Mouse (Mus musculus): ENCODE data around the gene Pik3r1. TPM values are rescaled to one million over a fixed set of nuclear protein-coding genes. Genes with fewer than 3 reads are reported as not detected.

The Pik3r1 gene
- total RNA-seq, 2 experiments from 2014 or later: 21.6 to 32.9 TPM

DNA sequence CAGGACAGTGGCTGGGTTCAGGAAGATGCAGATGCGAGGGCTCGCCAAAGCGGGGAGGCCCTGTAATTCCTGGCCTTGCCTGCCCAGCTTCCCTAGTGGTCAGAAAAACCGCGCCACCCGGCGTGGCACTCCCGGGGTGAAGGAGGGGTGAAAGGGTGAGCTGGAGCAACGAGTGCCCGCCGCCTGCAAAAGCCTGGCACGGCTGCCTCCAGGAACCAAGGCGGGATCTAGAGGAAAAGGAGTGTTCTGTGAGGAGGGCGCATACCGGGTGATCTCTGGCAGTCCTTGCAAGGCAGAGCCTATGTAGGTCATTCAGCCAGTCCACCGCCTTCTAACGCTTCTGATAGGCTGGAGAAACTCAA is 594 bp upstream of the Pik3r1 start:
- intact Hi-C loops (cut with DNase I): loop anchor here (5.0 kb wide), 1 partner anchor 34 kb away; no protein-coding TSS in a partner anchor
- peak; percentile 54 to 72 for DNase-seq

- intact Hi-C loops (cut with DNase I): loop anchor here (5.0 kb wide), 1 partner anchor 35 kb away; no protein-coding TSS in a partner anchor
- peak in 1 of 2 experiments; percentile 46 for DNase-seq
These were observed 806 bp downstream of the Pik3r1 start for GRCm38 (mm10) chr13:101767013-101767808.

- DNase-seq: no peak
- intact Hi-C loops (cut with DNase I): loop anchor here (5.0 kb wide), 1 partner anchor 36 kb away; no protein-coding TSS in a partner anchor
These were observed 1.4 kb downstream of the Pik3r1 start for GRCm38 (mm10) chr13:101766605-101767012.

GRCm38 (mm10) chr13:101765976-101766375 is 2.0 kb downstream of the Pik3r1 start:
- DNase-seq: no peak
- intact Hi-C loops (cut with DNase I): loop anchor here (5.0 kb wide), 1 partner anchor 36 kb away; no protein-coding TSS in a partner anchor

DNA sequence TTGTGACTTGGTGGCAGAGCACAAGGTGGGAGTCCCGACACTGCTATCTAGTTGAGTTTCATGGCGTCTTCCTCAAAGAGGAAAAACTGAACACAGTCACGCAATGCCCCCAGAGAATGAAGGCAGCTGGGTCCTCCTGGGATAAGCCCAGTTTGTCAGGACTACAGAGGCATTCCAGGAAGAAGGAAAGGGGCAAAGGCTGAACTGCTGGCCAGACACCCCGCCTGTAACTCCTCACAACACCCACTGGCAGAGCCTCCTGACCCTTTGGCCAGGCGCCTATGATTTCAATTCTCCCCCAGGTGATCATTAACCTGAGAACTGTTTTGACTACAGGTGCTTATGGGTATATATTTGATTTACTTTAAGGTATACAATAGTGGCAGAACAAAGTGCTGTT is 3.9 kb downstream of the Pik3r1 start:
- intact Hi-C loops (cut with DNase I): no loop called here
- DNase-seq: no peak

- no peak for DNase-seq
- intact Hi-C loops (cut with DNase I): no loop called here
These were observed 4.3 kb downstream of the Pik3r1 start for GRCm38 (mm10) chr13:101763676-101764075.

- intact Hi-C loops (cut with DNase I): no loop called here
- no peak for DNase-seq
These were observed 4.9 kb downstream of the Pik3r1 start for GRCm38 (mm10) chr13:101763149-101763548.

GRCm38 (mm10) chr13:101761617-101762016 is 6.4 kb downstream of the Pik3r1 start:
- intact Hi-C loops (cut with DNase I): no loop called here
- no peak for DNase-seq

DNA sequence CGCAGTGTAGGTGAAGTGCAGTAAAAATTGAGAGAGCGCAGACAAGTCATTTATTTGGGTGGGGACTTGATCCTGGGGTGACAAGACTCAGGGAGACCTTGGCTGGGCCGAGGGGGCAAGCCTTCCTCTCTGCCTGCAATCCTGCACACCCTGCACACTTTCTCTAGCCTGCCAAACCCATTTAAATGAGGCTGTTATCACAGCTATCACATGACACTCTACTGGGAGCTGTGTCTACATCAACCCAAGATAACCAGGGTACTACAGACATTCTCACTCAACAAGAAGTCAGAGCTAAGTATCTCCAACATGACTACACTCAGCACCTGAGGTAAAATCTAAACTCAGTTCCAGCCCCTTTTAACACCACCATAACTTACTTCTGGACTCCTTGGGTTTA is 7.1 kb downstream of the Pik3r1 start:
- DNase-seq: no peak
- intact Hi-C loops (cut with DNase I): no loop called here

- no peak for DNase-seq
- intact Hi-C loops (cut with DNase I): no loop called here
These were observed 7.9 kb downstream of the Pik3r1 start for GRCm38 (mm10) chr13:101760001-101760687.

DNA sequence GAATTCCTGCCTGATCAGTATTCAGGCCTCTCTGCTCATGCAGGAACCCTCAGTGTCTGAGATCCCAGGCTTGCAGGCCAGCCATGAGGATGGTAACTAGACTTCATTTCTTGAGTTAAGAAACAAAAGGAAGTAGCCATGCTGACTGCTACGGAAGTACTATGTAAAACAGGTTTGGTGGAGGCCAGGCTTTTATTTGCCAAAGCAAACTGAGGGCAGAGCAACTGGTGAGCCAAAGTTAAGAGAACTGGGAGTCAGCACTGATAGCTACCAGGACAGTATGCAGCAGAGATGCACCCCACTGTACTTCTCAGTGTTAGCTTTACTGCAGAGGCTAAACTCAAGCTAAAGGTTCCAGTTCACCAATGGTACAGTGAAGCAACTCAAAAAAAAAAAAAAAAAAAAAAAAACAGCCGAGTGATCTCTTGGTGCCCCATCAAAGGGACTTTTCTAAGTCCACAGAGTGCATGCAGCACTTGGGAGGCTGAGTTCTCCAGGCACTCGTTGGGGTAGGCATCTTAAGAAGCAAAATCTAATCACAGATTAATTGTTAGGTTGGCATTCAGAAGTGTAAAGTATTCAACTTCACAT is 8.6 kb downstream of the Pik3r1 start:
- intact Hi-C loops (cut with DNase I): no loop called here
- no peak for DNase-seq

- no peak for DNase-seq
- intact Hi-C loops (cut with DNase I): no loop called here
These were observed 10.1 kb downstream of the Pik3r1 start for GRCm38 (mm10) chr13:101757801-101758422.

DNA sequence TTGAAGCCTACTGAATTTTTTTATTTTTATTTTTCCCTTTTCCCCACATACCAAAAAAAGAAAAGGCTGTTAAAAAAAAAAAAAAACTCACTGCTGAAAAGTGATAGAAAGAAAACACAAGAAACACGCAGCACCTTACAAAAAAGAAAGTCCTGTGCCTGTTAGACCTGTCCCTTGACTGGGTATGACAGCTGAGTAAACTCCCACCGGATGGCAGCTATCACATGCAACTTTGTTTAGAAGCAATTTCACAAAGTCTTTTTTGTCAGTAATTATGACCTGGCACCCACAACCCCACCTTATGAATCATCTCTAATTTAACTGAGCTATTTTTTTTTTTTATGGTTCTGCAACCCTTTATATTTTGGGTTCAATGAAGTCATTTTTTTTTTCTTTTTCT is 12.8 kb downstream of the Pik3r1 start:
- intact Hi-C loops (cut with DNase I): no loop called here
- DNase-seq: no peak

GRCm38 (mm10) chr13:101753639-101754038 is 14.4 kb downstream of the Pik3r1 start:
- DNase-seq: no peak
- intact Hi-C loops (cut with DNase I): no loop called here

- intact Hi-C loops (cut with DNase I): no loop called here
- no peak for DNase-seq
These were observed 16.2 kb downstream of the Pik3r1 start for GRCm38 (mm10) chr13:101751816-101752215.

- intact Hi-C loops (cut with DNase I): no loop called here
- no peak for DNase-seq
These were observed 21.9 kb downstream of the Pik3r1 start for GRCm38 (mm10) chr13:101746012-101746595.

DNA sequence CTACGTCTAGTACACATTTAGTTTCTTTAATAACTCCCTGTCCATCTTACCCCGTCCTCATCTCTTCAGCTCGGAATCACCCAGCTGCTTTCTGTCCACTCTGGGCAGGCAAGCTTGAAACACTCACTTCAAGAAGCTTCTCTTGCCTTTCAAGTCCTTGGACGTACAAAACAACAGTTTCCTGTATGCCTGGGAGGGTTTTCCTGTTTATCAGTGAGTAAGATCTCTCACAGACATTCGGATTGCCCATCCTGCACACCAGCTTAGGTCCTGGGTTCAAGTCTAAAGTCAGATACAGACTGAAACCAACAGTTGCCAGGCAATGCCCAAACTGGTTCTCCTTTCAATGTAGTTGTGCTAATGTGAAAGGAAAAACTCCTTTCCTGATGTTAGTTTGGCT is 23.1 kb downstream of the Pik3r1 start:
- DNase-seq: no peak
- intact Hi-C loops (cut with DNase I): no loop called here

DNA sequence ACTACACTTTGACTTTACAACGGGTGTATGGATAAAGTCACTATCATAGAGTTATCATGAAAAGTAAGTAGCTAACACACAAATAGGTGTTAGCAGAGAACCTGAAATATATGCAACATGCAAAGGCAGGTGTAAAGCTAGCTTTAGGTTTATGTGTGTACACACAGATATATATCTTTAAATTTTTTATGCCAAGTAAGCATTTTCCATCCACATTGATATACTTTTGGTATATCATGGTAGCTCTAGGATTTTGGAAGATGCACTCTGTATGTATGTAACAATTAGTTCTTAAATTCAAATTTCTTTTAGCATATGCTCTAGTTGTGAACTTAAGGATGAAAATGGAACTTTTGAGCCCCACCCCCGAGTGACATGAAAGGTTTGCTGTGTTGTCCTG is 24.0 kb downstream of the Pik3r1 start:
- no peak for DNase-seq
- intact Hi-C loops (cut with DNase I): no loop called here

GRCm38 (mm10) chr13:101743247-101743646 is 24.8 kb downstream of the Pik3r1 start:
- intact Hi-C loops (cut with DNase I): no loop called here

GRCm38 (mm10) chr13:101742596-101742995 is 25.4 kb downstream of the Pik3r1 start:
- intact Hi-C loops (cut with DNase I): no loop called here
- DNase-seq: no peak

More at GRCm38 (mm10) chr13:101743247-101743646, 24.8 kb downstream of the Pik3r1 start:
- DNase-seq: no peak
